Mouse (Mus musculus): Measurements from ENCODE around the gene Lypla2.
"Not testable (repeated sequence)": the region's sequence is repeated elsewhere in the genome, so short reads cannot be mapped to it uniquely, and the experiment has no call there.

Gene Lypla2

DNA sequence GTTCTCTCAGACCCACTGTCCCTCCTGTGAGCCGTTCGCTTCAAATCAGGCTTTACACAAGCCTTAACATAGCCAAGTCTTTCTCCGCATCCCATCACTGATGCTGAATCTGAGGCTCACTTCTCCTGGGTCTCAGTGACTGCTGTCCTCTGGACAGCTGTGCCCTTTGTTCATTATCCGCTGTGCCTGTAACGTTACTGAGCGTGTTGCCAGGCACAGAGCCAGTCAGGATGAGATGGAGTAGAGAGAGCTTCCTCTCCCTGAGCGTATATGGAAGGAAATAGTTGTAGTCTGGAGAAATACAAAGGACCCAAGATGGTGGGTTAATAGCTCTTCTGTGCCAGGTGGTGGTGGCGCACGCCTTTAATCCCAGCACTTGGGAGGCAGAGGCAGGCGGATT is 23.0 kb downstream of the Lypla2 start:
- no peak for DNase-seq (ENCODE audit: low spot score in 2 of 2)

DNA sequence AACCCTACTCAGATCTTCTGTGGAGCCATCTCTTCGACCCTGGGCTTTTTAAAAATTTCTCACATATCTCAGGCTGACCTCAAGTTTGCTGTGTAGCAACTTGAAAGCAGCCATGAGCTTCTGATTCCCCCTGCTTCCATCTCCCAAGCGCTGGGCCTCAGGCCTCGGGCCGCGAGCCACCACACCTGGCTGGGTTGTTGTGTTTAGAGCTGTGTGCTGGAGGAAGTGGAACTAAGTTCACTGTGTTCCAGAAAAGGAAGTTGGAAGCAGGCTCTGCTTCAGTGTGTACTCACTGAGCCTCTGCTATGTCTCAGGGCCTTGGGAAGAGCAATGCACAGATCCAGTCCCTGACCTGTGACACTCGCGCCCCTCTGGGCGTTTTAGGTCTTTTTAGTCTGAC is 24.3 kb downstream of the Lypla2 start:
- no peak for DNase-seq (ENCODE audit: low spot score in 2 of 2)

GRCm38 (mm10) chr4:135946659-135947301 is 25.6 kb downstream of the Lypla2 start:
- no peak for DNase-seq (ENCODE audit: low spot score in 2 of 2)

DNA sequence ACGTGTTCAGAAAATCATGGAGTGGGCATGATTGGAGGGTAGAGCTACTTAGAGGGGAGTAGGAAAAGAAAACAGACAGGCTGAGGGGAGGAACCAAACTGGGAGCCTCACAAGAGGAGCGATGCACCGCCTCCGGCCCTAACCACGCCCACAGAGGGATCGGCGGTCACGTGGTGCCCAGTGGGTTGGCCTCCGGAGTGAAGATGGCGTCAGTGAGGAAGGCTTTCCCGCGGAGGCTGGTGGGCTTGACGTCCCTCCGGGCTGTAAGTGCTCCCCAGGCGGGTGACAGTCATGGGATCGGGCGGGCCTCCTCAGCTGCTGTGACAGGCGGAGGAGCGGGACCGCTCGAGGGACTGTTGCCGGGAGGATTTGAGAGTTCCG is 26.2 kb downstream of the Lypla2 start, which contains the start of gene Hmgcl:
Hmgcl (plus strand) TSS at position 171 of the 381 bp plus-strand sequence.
- DNase-seq (ENCODE audit: low spot score in 2 of 2): peak; percentile 92 to 96

DNA sequence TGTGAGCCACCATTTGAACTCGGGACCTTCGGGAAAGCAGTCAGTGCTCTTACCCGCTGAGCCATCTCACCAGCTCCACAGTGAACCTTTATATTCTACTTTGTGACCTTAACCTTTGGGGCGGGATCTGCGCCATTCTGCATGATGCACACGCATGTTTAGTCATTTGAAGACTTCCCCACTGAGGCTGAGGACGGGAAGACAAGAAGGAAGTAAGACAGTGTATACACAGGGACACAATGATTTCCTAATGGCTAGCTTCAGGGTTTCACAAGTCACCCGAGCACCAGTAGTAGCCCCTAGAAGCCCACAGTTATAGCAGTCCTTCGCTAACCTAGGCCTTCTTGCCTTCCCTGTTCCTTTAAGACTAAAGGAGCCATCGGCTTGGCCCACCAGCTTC is 26.7 kb downstream of the Lypla2 start:
- DNase-seq (ENCODE audit: low spot score in 2 of 2): no peak

DNA sequence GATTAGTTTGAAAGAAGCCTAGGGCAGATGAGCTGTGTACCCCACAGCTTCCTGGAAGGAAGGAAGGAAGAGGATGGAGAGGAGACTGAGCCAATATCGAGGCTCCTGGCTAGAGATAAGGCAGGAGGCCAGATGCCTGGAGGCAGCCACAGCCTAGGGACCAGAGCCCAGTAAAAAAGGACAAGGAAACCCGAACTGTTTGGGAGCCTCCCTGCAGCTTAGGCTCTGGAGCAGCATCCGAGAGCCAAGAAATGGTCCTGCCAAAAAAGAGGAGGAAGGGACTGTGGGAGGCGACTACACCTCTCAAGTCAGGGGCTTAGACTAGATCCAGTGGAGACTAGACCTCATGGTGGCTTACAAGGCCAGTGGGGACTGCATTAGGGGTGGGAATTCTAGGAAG is 29.0 kb downstream of the Lypla2 start:
- no peak for DNase-seq (ENCODE audit: low spot score in 2 of 2)

GRCm38 (mm10) chr4:135942193-135942592 is 30.2 kb downstream of the Lypla2 start:
- DNase-seq (ENCODE audit: low spot score in 2 of 2): no peak

GRCm38 (mm10) chr4:135941026-135941425 is 31.4 kb downstream of the Lypla2 start:
- not testable (repeated sequence) for DNase-seq (ENCODE audit: low spot score in 2 of 2)

GRCm38 (mm10) chr4:135938858-135939257 is 33.6 kb downstream of the Lypla2 start:
- DNase-seq (ENCODE audit: low spot score in 2 of 2): no peak

DNA sequence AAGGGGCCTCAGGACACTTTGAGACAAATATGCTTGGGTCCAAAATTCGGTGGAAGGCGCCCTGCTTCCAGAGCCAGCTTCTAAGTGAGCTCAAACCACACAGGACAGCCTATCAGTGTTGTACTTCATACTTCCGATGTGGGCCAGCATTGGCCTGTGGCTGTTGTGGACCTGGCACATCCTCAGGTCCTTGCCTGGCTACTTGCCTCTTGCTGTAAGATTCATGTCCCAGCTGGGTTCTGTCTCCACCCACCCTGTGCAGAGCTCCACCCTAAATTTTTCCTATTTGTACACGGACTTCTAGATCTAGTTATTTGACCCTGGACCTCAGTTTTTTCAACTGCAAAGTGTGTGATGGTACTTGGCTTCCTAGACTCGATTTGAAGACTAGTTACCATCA is 36.9 kb downstream of the Lypla2 start:
- DNase-seq (ENCODE audit: low spot score in 2 of 2): no peak

DNA sequence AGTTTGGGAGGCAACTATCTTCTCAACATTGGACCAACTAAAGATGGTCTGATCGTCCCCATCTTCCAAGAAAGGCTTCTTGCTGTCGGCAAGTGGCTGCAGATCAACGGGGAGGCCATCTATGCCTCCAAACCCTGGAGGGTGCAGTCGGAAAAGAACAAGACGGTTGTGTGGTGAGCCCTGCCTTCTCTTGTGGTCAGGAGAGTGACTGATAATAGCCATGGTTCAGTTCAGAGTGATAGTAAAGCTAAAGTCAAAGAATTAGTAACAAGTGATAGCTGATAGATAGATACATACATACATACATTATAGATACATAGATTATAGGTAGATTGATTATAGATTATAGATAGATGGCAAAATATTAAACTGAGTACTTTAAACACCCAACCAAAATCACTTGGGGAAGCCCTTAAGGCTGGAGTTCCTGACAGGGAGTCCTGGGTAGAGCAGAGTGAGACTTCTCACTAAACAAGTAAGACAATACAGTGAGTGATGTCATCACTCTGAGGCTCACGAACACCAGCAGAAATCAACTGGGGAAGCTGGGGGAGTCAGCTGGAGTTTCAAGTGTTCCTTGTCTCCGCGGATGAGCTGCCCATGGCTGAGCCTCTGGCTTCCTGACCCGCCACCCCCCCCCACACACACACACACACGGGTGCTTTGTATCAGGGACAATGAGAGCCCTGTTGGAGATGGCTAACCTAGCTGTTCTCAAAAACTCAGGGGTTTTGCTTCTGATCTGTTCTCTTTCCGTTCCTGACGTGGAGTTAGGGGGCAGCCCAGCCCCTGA is 37.5 kb downstream of the Lypla2 start:
- DNase-seq (ENCODE audit: low spot score in 2 of 2): no peak

GRCm38 (mm10) chr4:135931832-135932231 is 40.6 kb downstream of the Lypla2 start:
- peak; percentile 39 to 53 for DNase-seq (ENCODE audit: low spot score in 2 of 2)

DNA sequence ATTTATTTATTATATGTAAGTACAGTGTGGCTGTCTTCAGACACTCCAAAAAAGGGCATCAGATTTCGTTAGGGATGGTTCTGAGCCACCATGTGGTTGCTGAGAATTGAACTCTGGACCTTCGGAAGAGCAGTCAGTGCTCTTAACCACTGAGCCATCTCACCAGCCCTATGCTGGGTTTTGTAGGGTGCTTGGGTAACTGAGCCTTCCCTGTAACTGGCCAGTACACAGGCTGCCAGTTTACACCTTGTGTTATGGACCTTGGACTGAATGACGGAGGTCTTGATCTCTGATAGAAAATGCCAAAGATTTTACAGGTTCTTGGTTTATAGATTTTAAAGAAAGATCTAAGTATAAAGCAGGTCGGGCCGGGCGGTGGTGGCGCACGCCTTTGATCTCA is 42.2 kb downstream of the Lypla2 start:
- DNase-seq (ENCODE audit: low spot score in 2 of 2): no peak

- no peak for DNase-seq (ENCODE audit: low spot score in 2 of 2)
These were observed 42.6 kb downstream of the Lypla2 start for GRCm38 (mm10) chr4:135929828-135930227.

- no peak for DNase-seq (ENCODE audit: low spot score in 2 of 2)
These were observed 43.0 kb downstream of the Lypla2 start for GRCm38 (mm10) chr4:135929405-135929804.

GRCm38 (mm10) chr4:135928376-135928775 is 44.0 kb downstream of the Lypla2 start:
- DNase-seq (ENCODE audit: low spot score in 2 of 2): no peak

GRCm38 (mm10) chr4:135926861-135927260 is 45.6 kb downstream of the Lypla2 start:
- no peak for DNase-seq (ENCODE audit: low spot score in 2 of 2)

DNA sequence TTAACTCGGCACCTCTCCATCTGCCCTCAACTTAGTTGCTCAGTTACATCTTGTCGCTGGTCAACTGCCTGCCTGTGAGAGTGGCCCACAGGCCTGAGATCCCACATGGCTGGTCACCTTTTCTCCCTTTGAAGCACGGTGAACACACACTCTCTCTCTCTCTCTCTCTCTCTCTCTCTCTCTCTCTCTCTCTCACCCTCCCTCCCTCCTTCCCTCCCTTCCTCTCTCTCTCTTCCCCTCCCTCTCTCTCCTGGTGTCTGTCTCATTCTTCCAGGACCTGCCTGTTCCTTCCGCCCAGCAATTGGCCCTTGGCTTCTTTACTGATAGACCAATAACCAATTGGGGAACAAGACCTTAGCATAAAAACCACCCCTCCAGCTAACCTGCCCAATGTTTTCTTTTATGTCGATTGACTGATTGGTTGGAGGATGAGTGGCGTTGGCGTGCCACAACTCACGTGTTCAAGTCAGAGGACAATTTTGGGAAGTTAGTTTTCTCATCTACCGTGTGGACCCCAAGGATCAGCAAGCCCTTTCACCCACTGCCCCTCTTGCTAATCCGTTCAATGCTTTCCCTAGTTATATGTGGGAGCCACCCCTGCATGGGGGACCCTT is 46.1 kb downstream of the Lypla2 start:
- no peak for DNase-seq (ENCODE audit: low spot score in 2 of 2)

- no peak for DNase-seq (ENCODE audit: low spot score in 2 of 2)
These were observed 47.1 kb downstream of the Lypla2 start for GRCm38 (mm10) chr4:135925341-135925740.

GRCm38 (mm10) chr4:135924418-135924817 is 48.0 kb downstream of the Lypla2 start:
- DNase-seq (ENCODE audit: low spot score in 2 of 2): no peak

DNA sequence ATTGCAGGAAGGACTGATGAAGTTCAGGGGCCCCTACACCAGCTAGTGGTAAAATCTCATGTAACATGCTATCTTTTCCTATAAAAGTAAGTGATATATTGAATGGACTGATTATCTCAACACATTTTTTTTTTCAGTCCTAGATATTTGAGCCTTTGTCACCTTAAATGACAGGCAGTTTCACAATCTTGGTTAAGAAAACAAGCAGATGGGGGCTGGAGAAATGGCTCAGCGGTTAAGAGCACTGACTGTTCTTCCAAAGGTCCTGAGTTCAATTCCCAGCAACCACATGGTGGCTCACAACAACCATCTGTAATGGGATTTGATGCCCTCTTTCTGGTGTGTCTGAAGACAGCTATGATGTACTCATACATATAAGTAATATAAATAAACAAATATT is 50.2 kb downstream of the Lypla2 start:
- DNase-seq (ENCODE audit: low spot score in 2 of 2): no peak

GRCm38 (mm10) chr4:135921257-135922120 is 50.9 kb downstream of the Lypla2 start:
- no peak for DNase-seq (ENCODE audit: low spot score in 2 of 2)

Measured in spleen, postnatal 36 days (tissue).